Mouse (Mus musculus) liver, adult 2 months (tissue): ENCODE data around the gene Nes.

Experiments
- CTCF ChIP-seq: fragments of 200-500 bp; IDR thresholded peaks from 2 replicates; pipeline ENCODE4 v1.5.1; 2011; ENCODE audit warnings: low read depth, low read length, control low read depth
- POLR2A ChIP-seq: fragments of 200-500 bp; IDR thresholded peaks from 2 replicates; pipeline ENCODE4 v1.6.1; 2011; ENCODE audit warnings: low read length, control low read depth; ENCODE audit not compliant: insufficient read depth; ENCODE audit errors: extremely low read depth

DNA sequence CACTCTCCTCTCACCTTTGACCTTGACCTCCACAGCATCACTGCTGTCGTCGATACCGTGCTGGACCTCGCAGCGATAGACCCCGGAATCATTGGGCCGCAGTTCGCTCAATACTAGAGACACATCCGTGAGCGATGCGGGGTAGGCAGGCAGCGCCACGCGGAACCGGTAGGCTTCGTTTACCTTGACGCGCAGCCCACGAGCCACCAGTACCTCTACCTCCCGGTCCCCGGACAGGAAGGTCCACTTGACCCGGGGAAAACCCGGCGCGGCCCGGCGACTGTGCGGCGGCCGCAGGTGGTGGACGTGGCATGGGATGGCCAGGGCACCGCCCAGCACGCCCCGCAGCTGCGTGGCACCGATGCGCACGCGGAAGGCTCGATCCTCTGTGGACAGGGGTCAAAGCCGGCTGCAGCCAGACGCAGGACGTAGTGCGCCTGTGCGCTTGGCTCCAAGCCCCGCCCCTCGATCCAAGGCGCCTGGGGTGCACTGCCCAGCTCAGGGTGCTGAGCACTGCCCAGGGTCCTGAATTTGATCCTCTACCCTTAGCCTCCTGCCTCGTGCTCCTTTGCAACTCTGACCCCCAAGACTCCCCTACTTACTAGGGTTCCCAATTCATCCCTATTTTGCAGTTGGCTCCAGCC is 26.2 kb downstream of the Nes start:
- TF ChIP-seq POLR2A, result no peak
- no peak for TF ChIP-seq CTCF
